27 mouse cellular contexts compared by ENCODE assay signal in the genomic region with DNA sequence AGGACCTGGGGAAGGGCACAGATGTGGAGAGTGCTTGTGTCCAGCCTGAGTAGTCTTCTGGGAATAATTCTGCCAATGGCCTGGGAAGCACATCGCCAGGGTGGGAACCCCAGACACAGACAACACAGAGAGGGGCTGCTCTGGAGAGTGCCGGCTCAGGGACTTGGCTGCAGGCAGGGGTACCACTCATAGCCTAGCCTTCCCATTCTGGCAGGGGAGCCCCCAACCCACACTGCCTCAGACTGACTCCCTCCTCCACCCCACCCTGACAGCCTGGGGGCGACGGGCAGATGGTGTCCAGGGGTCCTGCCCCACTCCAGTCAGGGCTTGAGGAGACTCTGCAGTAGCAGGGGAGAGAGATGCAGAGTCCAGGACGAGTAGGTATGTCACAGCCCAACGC. TPM values are rescaled to one million over a fixed set of nuclear protein-coding genes. Genes with fewer than 3 reads are reported as not detected.
DNase-seq lines count a peak whose midpoint lies in the region; ATAC-seq and TF ChIP-seq lines count a peak whose summit lies in the region.
"Had no signal": no experiment of that assay in that cellular context is flagged by ENCODE, and none has a peak within 500 bp of the region (broad histone marks: within the 10 kb centered on the region; RNA-seq: fewer than 3 reads in every experiment).

No protein-coding gene starts in this region.

- H3K4me1 ChIP-seq in forebrain, embryonic 10.5 days = peaks cover 30% of the 10 kb centered on the region
- no peaks in the 10 kb centered on the region for H3K4me1 ChIP-seq in forebrain, embryonic 15.5 days
- H3K4me1 ChIP-seq in kidney, embryonic 16.5 days (ENCODE audit: insufficient read depth, low read length) = no peaks in the 10 kb centered on the region
- H3K4me1 ChIP-seq in G1E (ENCODE audit: insufficient read depth, low read depth, low read length) = no peaks in the 10 kb centered on the region
- H3K4me1 ChIP-seq in forebrain, embryonic 13.5 days = peaks cover 7% of the 10 kb centered on the region; the same call in 1 of the 2 replicates
- H3K4me1 ChIP-seq: liver, embryonic 13.5 days had no signal

- no peak overlapping the region for H3K4me3 ChIP-seq in forebrain, embryonic 10.5 days
- no peak overlapping the region for H3K4me3 ChIP-seq in forebrain, embryonic 15.5 days
- H3K4me3 ChIP-seq in kidney, embryonic 16.5 days (ENCODE audit: low read length) = no peak overlapping the region
- 0 out of 2 replicates have a peak overlapping the region, but pooled peaks have one; percentile 11 for H3K4me3 ChIP-seq in G1E (ENCODE audit: low read depth, low read length)
- no peak overlapping the region for H3K4me3 ChIP-seq in forebrain, embryonic 13.5 days
- H3K4me3 ChIP-seq: erythroblast, embryonic 14.5 days; heart, embryonic 10.5 days; layer of hippocampus, adult 2 months; limb, embryonic 10.5 days; limb, embryonic 15.5 days; liver, embryonic 13.5 days had no signal

- no peak for DNase-seq in forebrain, embryonic 10.5 days (ENCODE audit: extremely low spot score, low spot score)
- no peak for DNase-seq in kidney, adult 8-10 months
- no peak for DNase-seq in G1E (ENCODE audit: low spot score)
- no peak for DNase-seq in adipocyte (ENCODE audit: low spot score)
- DNase-seq in adrenal gland, adult 2 months = no peak
- DNase-seq: adrenal gland, adult 8-10 months; cerebellum, adult 9-10 months; cerebellum, postnatal 36 days; gastrocnemius, postnatal 25 days; heart, adult 11 months; heart, postnatal 4 days; kidney, postnatal 36 days; liver, embryonic 13.5 days; lung, adult 2 months; lung, postnatal 10 days; thymus, postnatal 4 days had no signal

- 87% methylated on average over 6 of the region's 6 CpGs for WGBS in forebrain, embryonic 10.5 days
- WGBS in forebrain, embryonic 15.5 days = 88% methylated on average over 6 of the region's 6 CpGs
- 71% methylated on average over 6 of the region's 6 CpGs for WGBS in kidney, embryonic 16.5 days
- 92% methylated on average over 6 of the region's 6 CpGs for WGBS in forebrain, embryonic 13.5 days

- H3K9ac ChIP-seq in forebrain, embryonic 15.5 days (replicated peaks) = no peak overlapping the region
- no peak overlapping the region for H3K9ac ChIP-seq in kidney, embryonic 16.5 days (replicated peaks; ENCODE audit: low read length)
- no peak overlapping the region for H3K9ac ChIP-seq in forebrain, embryonic 13.5 days
- H3K9ac ChIP-seq: limb, embryonic 15.5 days; liver, embryonic 13.5 days had no signal

- H3K27me3 ChIP-seq in forebrain, embryonic 10.5 days (ENCODE audit: poor library complexity, severe bottlenecking) = no peaks in the 10 kb centered on the region
- H3K27me3 ChIP-seq in forebrain, embryonic 15.5 days = no peaks in the 10 kb centered on the region
- no peaks in the 10 kb centered on the region; the same call in 1 of the 2 replicates for H3K27me3 ChIP-seq in kidney, embryonic 16.5 days (ENCODE audit: insufficient read depth, low read length)
- H3K27me3 ChIP-seq in G1E (ENCODE audit: insufficient read depth, low read length) = no peaks in the 10 kb centered on the region
- no peaks in the 10 kb centered on the region for H3K27me3 ChIP-seq in forebrain, embryonic 13.5 days
- H3K27me3 ChIP-seq: limb, embryonic 15.5 days; liver, embryonic 13.5 days had no signal

- no peaks in the 10 kb centered on the region for H3K9me3 ChIP-seq in forebrain, embryonic 10.5 days
- no peaks in the 10 kb centered on the region for H3K9me3 ChIP-seq in forebrain, embryonic 15.5 days
- no peaks in the 10 kb centered on the region; the same call in 1 of the 2 replicates for H3K9me3 ChIP-seq in kidney, embryonic 16.5 days (ENCODE audit: low read length)
- H3K9me3 ChIP-seq in G1E (replicated peaks) = peaks cover 72% of the 10 kb centered on the region
- H3K9me3 ChIP-seq in forebrain, embryonic 13.5 days (replicated peaks) = no peaks in the 10 kb centered on the region
- H3K9me3 ChIP-seq: heart, embryonic 10.5 days; limb, embryonic 10.5 days; limb, embryonic 15.5 days; liver, embryonic 13.5 days had no signal

- H3K36me3 ChIP-seq in forebrain, embryonic 10.5 days (replicated peaks) = peaks cover 56% of the 10 kb centered on the region
- H3K36me3 ChIP-seq in forebrain, embryonic 15.5 days = peaks cover 49% of the 10 kb centered on the region
- H3K36me3 ChIP-seq in kidney, embryonic 16.5 days (ENCODE audit: insufficient read depth, low read length) = peaks cover 4% of the 10 kb centered on the region; the same call in 1 of the 2 replicates
- no peaks in the 10 kb centered on the region for H3K36me3 ChIP-seq in G1E (replicated peaks)
- peaks cover 56% of the 10 kb centered on the region for H3K36me3 ChIP-seq in forebrain, embryonic 13.5 days (ENCODE audit: poor library complexity, severe bottlenecking)
- H3K36me3 ChIP-seq: liver, embryonic 13.5 days had no signal

- 0 out of 2 replicates have a peak overlapping the region, but pooled peaks have one; percentile 5 for H3K27ac ChIP-seq in forebrain, embryonic 10.5 days
- H3K27ac ChIP-seq in forebrain, embryonic 15.5 days (replicated peaks) = no peak overlapping the region
- H3K27ac ChIP-seq in kidney, embryonic 16.5 days (ENCODE audit: low read length) = no peak overlapping the region
- H3K27ac ChIP-seq in forebrain, embryonic 13.5 days = peak overlapping the region; percentile 25; the same call in 1 of the 2 replicates
- H3K27ac ChIP-seq: heart, embryonic 10.5 days; layer of hippocampus, adult 2 months; limb, embryonic 10.5 days; limb, embryonic 15.5 days; liver, embryonic 13.5 days; macrophage had no signal

- ATAC-seq in forebrain, embryonic 15.5 days (replicated peaks) = no peak; the same call in 1 of the 2 replicates
- ATAC-seq in kidney, embryonic 16.5 days (ENCODE audit: low FRiP score, low TSS enrichment) = peak; percentile 47; the same call in 1 of the 2 replicates
- no peak for ATAC-seq in G1E (ENCODE audit: extremely low read depth, insufficient number of reproducible peaks, low FRiP score, poor library complexity, severe bottlenecking)
- ATAC-seq in forebrain, embryonic 13.5 days = peak; percentile 34
- ATAC-seq: intestine, postnatal 0 days had no signal

- no peak for TF ChIP-seq CTCF in G1E (IDR thresholded peaks at IDR 0.05; ENCODE audit: low read depth, low read length)

- no peak overlapping the region for H3K4me2 ChIP-seq in forebrain, embryonic 15.5 days (replicated peaks)
- H3K4me2 ChIP-seq in kidney, embryonic 16.5 days (replicated peaks; ENCODE audit: low read depth, low read length) = no peak overlapping the region
- no peak overlapping the region for H3K4me2 ChIP-seq in forebrain, embryonic 13.5 days
- H3K4me2 ChIP-seq: limb, embryonic 15.5 days; liver, embryonic 13.5 days had no signal

RNA-seq across cellular contexts. Expression of gene Mn1, which starts 41.5 kb away (rescaled TPM):
- 36.5 and 40.0 TPM in 2 replicates for polyA plus RNA-seq in forebrain, embryonic 10.5 days (2016; fragmentation: Nextera tagmentation; extraction: Ambion mirVana)
- polyA plus RNA-seq in forebrain, embryonic 15.5 days (2015; fragmentation: Nextera tagmentation; extraction: Ambion mirVana) = 102 and 109 TPM in 2 replicates
- 6.9 and 7.2 TPM in 2 replicates for polyA plus RNA-seq in kidney, embryonic 16.5 days (2015; fragmentation: Nextera tagmentation; extraction: Ambion mirVana)
- total RNA-seq in G1E (2014; fragmentation: Nextera tagmentation) (not detected in 2 replicates), G1E (2017) (0.05 TPM in 1 of 2 replicates, not detected in the other)
- not detected in 2 replicates for polyA plus RNA-seq in G1E (2012)
- 81.0 and 89.3 TPM in 2 replicates for polyA plus RNA-seq in forebrain, embryonic 13.5 days (2015; fragmentation: Nextera tagmentation; extraction: Ambion mirVana)
- 1 to 10 TPM; 3.0 to 5.6 TPM for total RNA-seq in adrenal gland, adult 2 months (2021)
- 4.7 and 4.8 TPM in 2 replicates for polyA plus RNA-seq in adrenal gland, adult 2 months (2012; rRNA removed)
- total RNA-seq: monocyte, adult 5-6 weeks had no signal
- polyA plus RNA-seq: macrophage had no signal

Comparison
In these comparisons a context has a peak if more than half of its experiments do, and no peak if none do; other contexts are left out.
1. H3K27ac ChIP-seq: peak in forebrain, embryonic 10.5 days (single experiment) and forebrain, embryonic 13.5 days (single experiment); none in forebrain, embryonic 15.5 days (single experiment) and kidney, embryonic 16.5 days (single experiment).
2. ATAC-seq: peak in kidney, embryonic 16.5 days (single experiment) and forebrain, embryonic 13.5 days (single experiment); none in forebrain, embryonic 15.5 days (single experiment) and G1E (single experiment).